ENCODE assay signal across 9 mouse cellular contexts in genomic region chr9:14523408-14524043, GRCm38 (mm10). TPM values are rescaled to one million over a fixed set of nuclear protein-coding genes. Genes with fewer than 3 reads are reported as not detected.
A peak's percentile ranks its signal among the peaks of the same experiment; 100 is the strongest.
DNase-seq lines count a peak whose midpoint lies in the region; ATAC-seq and TF ChIP-seq lines count a peak whose summit lies in the region.
"Had no signal": no experiment of that assay in that cellular context is flagged by ENCODE, and none has a peak within 500 bp of the region (broad histone marks: within the 10 kb centered on the region; RNA-seq: fewer than 3 reads in every experiment).

No protein-coding gene starts in this region.

- no peaks in the 10 kb centered on the region for H3K9me3 ChIP-seq in ES-E14 (ENCODE audit: control insufficient read depth, insufficient read depth, low read depth, low read length)
- no peaks in the 10 kb centered on the region for H3K9me3 ChIP-seq in forebrain, embryonic 15.5 days
- no peaks in the 10 kb centered on the region for H3K9me3 ChIP-seq in lung, embryonic 14.5 days (ENCODE audit: low read depth, low read length)
- H3K9me3 ChIP-seq: liver, embryonic 15.5 days had no signal

- in situ Hi-C loops in ES-E14 (cut with MboI; ENCODE audit: low sequenced_read_pairs in 2 of 2, unreplicated experiment in 2 of 2): no loop called here

- WGBS in forebrain, embryonic 15.5 days: 5% methylated on average over 4 of the region's 4 CpGs
- 3% methylated on average over 4 of the region's 4 CpGs for WGBS in lung, embryonic 14.5 days
- under 1% methylated on average over 4 of the region's 4 CpGs for WGBS in thymus, adult 2 months

- TF ChIP-seq POLR2A in thymus, adult 2 months (IDR thresholded peaks at IDR 0.05; ENCODE audit: control insufficient read depth, extremely low read depth, insufficient read depth, low read length, poor library complexity): no peak

- H3K4me2 ChIP-seq in forebrain, embryonic 15.5 days (replicated peaks): no peak overlapping the region
- no peak overlapping the region for H3K4me2 ChIP-seq in lung, embryonic 14.5 days
- H3K4me2 ChIP-seq: liver, embryonic 15.5 days had no signal

- ATAC-seq in cerebellum, adult (ENCODE audit: insufficient number of reproducible peaks, low FRiP score, low TSS enrichment): peak; percentile 84
- ATAC-seq in forebrain, embryonic 15.5 days (replicated peaks): peak; percentile 87
- ATAC-seq in lung, embryonic 14.5 days (ENCODE audit: insufficient read depth): peak; percentile 75

- peak; percentile 63 for DNase-seq in ES-E14 (ENCODE audit: low read depth, low spot score)
- DNase-seq in heart, postnatal 4 days: peak; percentile 88
- DNase-seq in layer of hippocampus, adult 18-20 months (ENCODE audit: low spot score in 2 of 2): peak; percentile 70 to 91
- DNase-seq in lung, embryonic 14.5 days: peak; percentile 91
- peak; percentile 50 for DNase-seq in ovary, postnatal 10 days (ENCODE audit: low spot score)
- DNase-seq in thymus, adult 2 months: peak; percentile 74

- H3K36me3 ChIP-seq in ES-E14 (ENCODE audit: control insufficient read depth, insufficient read depth, low read length, poor library complexity, severe bottlenecking): no peaks in the 10 kb centered on the region
- no peaks in the 10 kb centered on the region for H3K36me3 ChIP-seq in forebrain, embryonic 15.5 days
- H3K36me3 ChIP-seq in lung, embryonic 14.5 days (ENCODE audit: insufficient read depth): no peaks in the 10 kb centered on the region
- no peaks in the 10 kb centered on the region for H3K36me3 ChIP-seq in thymus, adult 2 months (ENCODE audit: control insufficient read depth, insufficient read depth, low read length)
- H3K36me3 ChIP-seq: liver, embryonic 15.5 days had no signal

- no peak overlapping the region for H3K4me3 ChIP-seq in ES-E14 (ENCODE audit: insufficient read depth in 1 of 2, low read depth in 1 of 2, low read length in 2 of 2, poor library complexity in 1 of 2, severe bottlenecking in 1 of 2)
- H3K4me3 ChIP-seq in forebrain, embryonic 15.5 days: no peak overlapping the region
- no peak overlapping the region for H3K4me3 ChIP-seq in lung, embryonic 14.5 days (ENCODE audit: low read depth, low read length)
- H3K4me3 ChIP-seq in thymus, adult 2 months (ENCODE audit: control insufficient read depth, insufficient read depth, low read length): no peak overlapping the region
- H3K4me3 ChIP-seq: liver, embryonic 15.5 days had no signal

- H3K27me3 ChIP-seq in forebrain, embryonic 15.5 days: no peaks in the 10 kb centered on the region
- H3K27me3 ChIP-seq in lung, embryonic 14.5 days (ENCODE audit: insufficient read depth, low read length): no peaks in the 10 kb centered on the region
- no peaks in the 10 kb centered on the region for H3K27me3 ChIP-seq in thymus, adult 2 months (ENCODE audit: control insufficient read depth, insufficient read depth, low read length)
- H3K27me3 ChIP-seq: liver, embryonic 15.5 days had no signal

- no peak overlapping the region for H3K9ac ChIP-seq in ES-E14 (ENCODE audit: insufficient read depth, low read depth, low read length, poor library complexity, severe bottlenecking)
- H3K9ac ChIP-seq in forebrain, embryonic 15.5 days (replicated peaks): no peak overlapping the region
- no peak overlapping the region for H3K9ac ChIP-seq in lung, embryonic 14.5 days
- H3K9ac ChIP-seq: liver, embryonic 15.5 days had no signal

- peak; percentile 87 for TF ChIP-seq CTCF in lung, embryonic 14.5 days (IDR thresholded peaks at IDR 0.05; ENCODE audit: low read depth)
- peak; percentile 68; the same call in 1 of the 2 replicates for TF ChIP-seq CTCF in thymus, adult 2 months (IDR thresholded peaks at IDR 0.05; ENCODE audit: borderline replicate concordance, control insufficient read depth, extremely low read depth, insufficient read depth, low read length, poor library complexity)

- H3K4me1 ChIP-seq in ES-E14 (ENCODE audit: control insufficient read depth in 2 of 2, insufficient read depth in 2 of 2, low read length in 2 of 2, poor library complexity in 1 of 2): no peaks in the 10 kb centered on the region
- H3K4me1 ChIP-seq in forebrain, embryonic 15.5 days: no peaks in the 10 kb centered on the region
- H3K4me1 ChIP-seq in lung, embryonic 14.5 days (ENCODE audit: insufficient read depth): no peaks in the 10 kb centered on the region
- no peaks in the 10 kb centered on the region for H3K4me1 ChIP-seq in thymus, adult 2 months (replicated peaks; ENCODE audit: control insufficient read depth, insufficient read depth, low read length)
- H3K4me1 ChIP-seq: liver, embryonic 15.5 days had no signal

- no peak overlapping the region for H3K27ac ChIP-seq in ES-E14 (ENCODE audit: insufficient read depth, low read depth, low read length, poor library complexity, severe bottlenecking)
- no peak overlapping the region for H3K27ac ChIP-seq in forebrain, embryonic 15.5 days (replicated peaks)
- H3K27ac ChIP-seq in lung, embryonic 14.5 days (ENCODE audit: low read depth): no peak overlapping the region
- H3K27ac ChIP-seq in thymus, adult 2 months (ENCODE audit: control insufficient read depth, insufficient read depth, low read length): no peak overlapping the region
- H3K27ac ChIP-seq: liver, embryonic 15.5 days had no signal

TF ChIP-seq in ES-E14, 5 proteins besides CTCF, POLR2A, EP300 and RAD21:
- TF ChIP-seq CHD2 (IDR thresholded peaks at IDR 0.05; ENCODE audit: low read depth, low read length) (no peak), MAFK (IDR thresholded peaks at IDR 0.05; ENCODE audit: insufficient read depth, low read depth, low read length) (no peak), HCFC1 (IDR thresholded peaks at IDR 0.05; ENCODE audit: borderline replicate concordance, insufficient read depth, low read length) (no peak), ZC3H11A (IDR thresholded peaks at IDR 0.05; ENCODE audit: borderline replicate concordance, low read depth, low read length) (peak; percentile 71; the same call in 1 of the 2 replicates), ZNF384 (IDR thresholded peaks at IDR 0.05; ENCODE audit: low read depth, low read length) (no peak)

RNA-seq across cellular contexts. Expression of gene Cwc15, which starts 23.1 kb away (rescaled TPM):
- 69.9 and 112 TPM in 2 replicates for total RNA-seq in ES-E14 (2012; rRNA removed)
- 163 and 170 TPM in 2 replicates for polyA plus RNA-seq in forebrain, embryonic 15.5 days (2015; fragmentation: Nextera tagmentation; extraction: Ambion mirVana)
- total RNA-seq in heart, postnatal 4 days (2021): 10 to 100 TPM; 81.9 to 87.7 TPM
- total RNA-seq in layer of hippocampus, adult 18-20 months (2021): 10 to 100 TPM; 83.6 to 87.8 TPM
- polyA plus RNA-seq in lung, embryonic 14.5 days (2014; fragmentation: Nextera tagmentation; extraction: Ambion mirVana): 146 and 148 TPM in 2 replicates
- polyA plus RNA-seq in thymus, adult 2 months (2012; rRNA removed): 12.3 and 12.6 TPM in 2 replicates

RNA-seq across cellular contexts. Expression of gene Kdm4d, which starts 23.2 kb away (rescaled TPM):
- total RNA-seq in ES-E14 (2012; rRNA removed): 0.13 and 0.16 TPM in 2 replicates
- 0.45 and 0.52 TPM in 2 replicates for polyA plus RNA-seq in forebrain, embryonic 15.5 days (2015; fragmentation: Nextera tagmentation; extraction: Ambion mirVana)
- under 1 TPM in 1 of 2 experiments, not detected in 1; 0.09 TPM for total RNA-seq in heart, postnatal 4 days (2021)
- total RNA-seq in layer of hippocampus, adult 18-20 months (2021): 1 to 10 TPM; 1.3 to 1.5 TPM
- 0.30 and 0.88 TPM in 2 replicates for polyA plus RNA-seq in lung, embryonic 14.5 days (2014; fragmentation: Nextera tagmentation; extraction: Ambion mirVana)
- 0.22 and 0.26 TPM in 2 replicates for polyA plus RNA-seq in thymus, adult 2 months (2012; rRNA removed)
- polyA plus RNA-seq: liver, embryonic 15.5 days had no signal
